Mouse (Mus musculus) liver, embryonic 15.5 days (tissue): ENCODE data around the gene Cdc42bpa. TPM values are rescaled to one million over a fixed set of nuclear protein-coding genes. Genes with fewer than 3 reads are reported as not detected.

Experiments
- ATAC-seq: fragments of 200-750 bp; cut with Nextera tagmentation; 2 replicates; pipeline ENCODE4 v1.8.0; 2017; ENCODE audit warnings: moderate number of reproducible peaks, mild to moderate bottlenecking, moderate library complexity; ENCODE audit not compliant: insufficient read depth
- H3K27ac ChIP-seq: fragments of 300-500 bp; sonication (generic); replicated peaks from 2 replicates; pipeline ENCODE4 v1.5.1; 2015; ENCODE audit warnings: mild to moderate bottlenecking, inconsistent platforms
- H3K27me3 ChIP-seq: fragments of 300-500 bp; sonication (generic); 2 replicates; pipeline ENCODE4 v1.6.1; 2015; ENCODE audit warnings: mild to moderate bottlenecking, inconsistent platforms
- H3K36me3 ChIP-seq: fragments of 300-500 bp; sonication (generic); replicated peaks from 2 replicates; pipeline ENCODE4 v1.6.1; 2015; ENCODE audit warnings: moderate library complexity, mild to moderate bottlenecking, inconsistent platforms
- H3K4me1 ChIP-seq: fragments of 300-500 bp; sonication (generic); replicated peaks from 2 replicates; pipeline ENCODE4 v1.6.1; 2015; ENCODE audit warnings: inconsistent platforms
- H3K4me2 ChIP-seq: fragments of 300-500 bp; sonication (generic); 2 replicates; pipeline ENCODE4 v1.6.1; 2015; ENCODE audit warnings: moderate library complexity, mild to moderate bottlenecking, inconsistent platforms
- H3K4me3 ChIP-seq: fragments of 300-500 bp; sonication (generic); replicated peaks from 2 replicates; pipeline ENCODE4 v1.5.1; 2015; ENCODE audit warnings: mild to moderate bottlenecking, inconsistent platforms
- H3K9ac ChIP-seq: fragments of 300-500 bp; sonication (generic); 2 replicates; pipeline ENCODE4 v1.6.1; 2015; ENCODE audit warnings: moderate library complexity, mild to moderate bottlenecking, inconsistent platforms
- H3K9me3 ChIP-seq: fragments of 300-500 bp; sonication (generic); replicated peaks from 2 replicates; pipeline ENCODE4 v1.6.1; 2016; ENCODE audit warnings: inconsistent platforms
- WGBS: fragments of 180-500 bp; shearing (Covaris S2); methylation state at CpG from one replicate; pipeline ENCODE4 v1.1.7; 2015; ENCODE audit warnings: mixed read lengths; ENCODE audit not compliant: insufficient replicate concordance; 5-methylcytosine and 5-hydroxymethylcytosine counted together
- polyA plus RNA-seq: library from polyadenylated mRNA; unstranded; fragments of >200 nt; fragmentation: Nextera tagmentation; extraction: Ambion mirVana; gene quantifications from 2 replicates; pipeline ENCODE4 v1.2.1, GENCODE M21; 2015

Gene Cdc42bpa
- 8.8 and 9.2 TPM in 2 replicates for polyA plus RNA-seq

- WGBS = under 1% methylated on average over 97 of the region's 128 CpGs
- Histone ChIP-seq H3K27ac (peak within 1 kb of the TSS; percentile 93), H3K9ac (peak within 1 kb of the TSS; percentile 95), H3K9me3 (no peaks in the 10 kb centered on the region), H3K27me3 (peaks cover 12% of the 10 kb centered on the region), H3K4me1 (peaks cover 26% of the 10 kb centered on the region), H3K36me3 (no peaks in the 10 kb centered on the region), H3K4me3 (peak within 1 kb of the TSS; percentile 93), H3K4me2 (peak within 1 kb of the TSS; percentile 95)
- ATAC-seq = peak; percentile 96
Observed at GRCm38 (mm10) chr1:179959721-179960542, at the start of gene Cdc42bpa. Gene Cdc42bpa, plus strand, starts transcription at chr1:179960472.

DNA sequence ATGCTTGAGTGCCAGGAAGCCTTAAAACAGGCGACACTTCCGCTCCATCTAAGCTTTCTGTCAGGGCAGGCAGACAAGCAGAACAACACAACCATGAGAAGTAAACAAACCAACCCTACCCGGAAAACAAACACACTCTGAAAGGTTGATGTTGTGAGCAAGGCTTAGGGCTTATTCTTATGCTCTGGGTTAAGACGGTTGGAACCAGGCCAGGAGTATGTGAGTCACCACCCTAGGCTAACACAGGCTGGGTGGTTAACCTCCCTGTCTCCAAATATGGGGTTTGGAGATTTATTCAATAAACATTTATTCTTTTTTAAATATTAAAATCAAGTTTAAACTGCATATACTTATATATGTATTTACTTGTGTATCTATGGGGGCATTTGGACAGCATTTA lies 46.8 kb upstream of the Cdc42bpa start:
- no peak for ATAC-seq
- no peak overlapping the region for H3K9ac ChIP-seq
- no peak overlapping the region for H3K4me2 ChIP-seq
- WGBS = 59% methylated on average over 4 of the region's 4 CpGs
- H3K4me1 ChIP-seq = no peaks in the 10 kb centered on the region
- H3K36me3 ChIP-seq = no peaks in the 10 kb centered on the region
- H3K4me3 ChIP-seq = no peak overlapping the region
- H3K27ac ChIP-seq = no peak overlapping the region
- H3K27me3 ChIP-seq = no peaks in the 10 kb centered on the region
- H3K9me3 ChIP-seq = no peaks in the 10 kb centered on the region

DNA sequence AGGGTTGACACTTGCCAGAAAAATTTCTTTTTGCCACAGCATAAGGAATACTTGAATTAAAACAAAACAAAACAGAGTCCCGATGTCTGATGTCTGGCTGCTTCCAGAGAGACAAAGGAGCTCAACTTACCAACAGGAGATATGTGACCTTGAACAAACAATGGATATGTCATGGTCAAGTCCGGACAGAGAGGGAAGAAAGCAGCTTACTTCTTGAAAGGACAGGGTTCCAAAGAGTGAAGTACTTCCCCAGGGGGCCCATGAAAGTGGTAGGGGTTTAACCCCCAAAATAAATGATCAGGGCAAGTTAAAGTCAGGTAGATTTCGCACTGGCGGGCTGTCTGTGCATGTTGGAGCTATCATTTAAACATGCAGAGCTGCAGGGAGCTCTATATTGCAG lies 43.2 kb upstream of the Cdc42bpa start:
- H3K4me1 ChIP-seq = no peaks in the 10 kb centered on the region
- H3K36me3 ChIP-seq = no peaks in the 10 kb centered on the region
- no peak overlapping the region for H3K4me3 ChIP-seq
- H3K27me3 ChIP-seq = no peaks in the 10 kb centered on the region
- H3K9ac ChIP-seq = no peak overlapping the region
- 66% methylated on average over 4 of the region's 4 CpGs for WGBS
- no peaks in the 10 kb centered on the region for H3K9me3 ChIP-seq
- no peak overlapping the region for H3K4me2 ChIP-seq
- ATAC-seq = no peak
- no peak overlapping the region for H3K27ac ChIP-seq

DNA sequence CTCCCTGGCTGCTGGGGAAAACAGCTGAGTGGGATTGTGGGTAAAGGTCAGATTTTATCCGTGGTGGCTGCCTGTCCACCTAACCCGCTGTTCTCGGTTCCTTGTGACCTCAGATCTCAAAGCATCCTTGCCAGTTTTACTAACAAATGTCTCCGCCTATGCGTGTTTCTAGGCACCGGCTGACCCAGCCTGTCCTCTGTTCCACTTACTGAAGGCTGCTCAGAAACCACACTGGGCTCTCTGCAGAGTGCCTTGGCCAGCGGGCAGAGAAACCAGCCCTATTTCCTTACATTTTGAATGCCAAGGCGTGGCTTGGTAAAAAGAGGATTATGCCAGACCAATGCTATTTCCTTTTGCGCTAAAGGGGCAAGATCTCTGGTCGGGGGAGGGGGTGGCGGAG lies 42.8 kb upstream of the Cdc42bpa start:
- no peak for ATAC-seq

DNA sequence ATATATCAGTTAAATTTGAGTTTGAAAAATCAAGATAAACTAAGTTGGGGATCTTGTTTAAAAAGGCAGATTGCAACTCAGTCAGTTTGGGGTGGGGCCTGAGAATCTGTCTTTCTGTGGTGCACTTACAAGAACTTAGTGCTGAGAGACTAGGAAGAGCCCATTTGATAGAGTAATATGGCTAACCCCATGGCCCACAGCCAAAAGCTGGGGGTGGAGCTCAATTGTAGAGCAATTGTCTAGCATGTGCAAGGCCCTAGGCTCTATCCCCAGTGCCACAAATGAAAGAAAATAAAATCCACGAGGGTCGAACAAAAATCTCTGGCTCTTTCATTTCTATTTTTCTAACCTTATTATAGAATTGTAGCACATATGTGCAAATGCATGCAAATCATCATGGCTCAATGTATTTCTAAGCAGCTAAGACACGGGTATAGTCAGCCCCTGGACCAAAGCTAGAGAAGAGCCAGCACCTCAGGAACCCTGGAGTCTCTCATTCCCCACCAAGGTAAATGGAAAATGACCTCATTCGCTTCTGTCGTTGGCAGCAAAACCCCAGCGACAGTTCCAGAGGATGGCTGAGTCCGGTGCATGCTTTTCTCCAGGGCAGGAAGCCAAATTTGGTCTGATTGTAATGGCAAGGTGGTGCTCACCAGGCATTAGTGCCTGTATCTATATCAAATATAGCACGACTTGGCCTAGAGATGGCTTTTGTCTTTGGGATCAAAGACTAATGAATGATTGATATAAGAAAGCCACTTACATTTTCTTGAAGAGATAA lies 40.4 kb upstream of the Cdc42bpa start:
- WGBS = 71% methylated on average over 8 of the region's 8 CpGs
- no peaks in the 10 kb centered on the region for H3K36me3 ChIP-seq
- no peaks in the 10 kb centered on the region for H3K4me1 ChIP-seq

More for the DNA sequence above, 42.8 kb upstream of the Cdc42bpa start:
- Histone ChIP-seq H3K4me1 (no peaks in the 10 kb centered on the region), H3K4me3 (no peak overlapping the region), H3K4me2 (no peak overlapping the region), H3K27me3 (no peaks in the 10 kb centered on the region), H3K9me3 (no peaks in the 10 kb centered on the region), H3K36me3 (no peaks in the 10 kb centered on the region), H3K27ac (no peak overlapping the region), H3K9ac (no peak overlapping the region)
- 65% methylated on average over 11 of the region's 11 CpGs for WGBS

GRCm38 (mm10) chr1:179923661-179924405 lies 36.4 kb upstream of the Cdc42bpa start:
- ATAC-seq = no peak
- Histone ChIP-seq H3K36me3 (no peaks in the 10 kb centered on the region), H3K4me1 (no peaks in the 10 kb centered on the region), H3K27ac (no peak overlapping the region), H3K4me2 (no peak overlapping the region), H3K27me3 (no peaks in the 10 kb centered on the region), H3K9me3 (no peaks in the 10 kb centered on the region), H3K9ac (no peak overlapping the region), H3K4me3 (no peak overlapping the region)
- 53% methylated on average over 10 of the region's 10 CpGs for WGBS

More for the DNA sequence above, 40.4 kb upstream of the Cdc42bpa start:
- no peak for ATAC-seq
- no peaks in the 10 kb centered on the region for H3K27me3 ChIP-seq
- no peaks in the 10 kb centered on the region for H3K9me3 ChIP-seq
- no peak overlapping the region for H3K4me3 ChIP-seq
- H3K27ac ChIP-seq = no peak overlapping the region
- H3K9ac ChIP-seq = no peak overlapping the region
- no peak overlapping the region for H3K4me2 ChIP-seq

DNA sequence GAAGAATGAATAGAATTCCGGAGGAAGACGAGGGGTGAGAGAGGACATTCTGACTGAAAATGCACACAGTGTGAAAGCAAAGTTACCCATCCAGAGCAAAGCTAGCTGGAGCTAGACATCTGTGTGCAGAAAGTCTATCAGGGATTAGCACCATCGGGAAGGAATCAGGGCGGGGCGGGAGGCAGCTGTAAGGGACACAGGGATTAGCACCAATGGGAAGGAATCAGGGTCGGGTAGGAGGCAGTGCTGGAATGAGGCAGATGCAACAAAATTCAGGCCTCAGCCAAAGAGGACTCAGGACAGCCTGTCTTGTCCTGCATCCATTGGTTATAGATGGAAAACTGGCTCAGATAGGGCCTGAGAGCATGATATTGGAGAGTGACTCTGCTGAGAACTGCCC lies 34.0 kb upstream of the Cdc42bpa start:
- 0 out of 2 replicates have a peak, but pooled peaks cover 5% of the 10 kb centered on the region for H3K4me1 ChIP-seq
- H3K9ac ChIP-seq = no peak overlapping the region
- no peak overlapping the region for H3K27ac ChIP-seq
- H3K36me3 ChIP-seq = no peaks in the 10 kb centered on the region
- ATAC-seq = no peak
- H3K4me2 ChIP-seq = no peak overlapping the region
- WGBS = 70% methylated on average over 6 of the region's 6 CpGs
- H3K4me3 ChIP-seq = no peak overlapping the region
- no peaks in the 10 kb centered on the region for H3K27me3 ChIP-seq
- H3K9me3 ChIP-seq = no peaks in the 10 kb centered on the region

DNA sequence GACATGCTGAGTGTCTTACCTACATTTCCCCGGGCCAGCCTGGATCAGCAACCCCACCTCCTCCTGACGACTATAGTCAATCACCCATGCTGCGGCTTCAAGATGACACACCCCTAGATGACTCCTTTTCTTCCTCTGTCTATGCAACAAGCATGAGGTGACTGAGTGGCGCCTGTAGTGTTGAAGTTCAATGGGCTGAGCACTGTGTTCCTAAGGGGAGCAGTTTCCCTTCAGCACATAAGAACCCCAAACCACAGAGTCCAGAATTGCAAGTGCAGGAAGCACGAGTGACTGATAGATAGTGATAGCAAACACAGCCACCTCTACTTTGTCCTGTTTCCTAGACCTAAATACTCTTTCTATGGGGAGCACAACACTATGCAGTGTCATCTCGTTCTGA lies 33.2 kb upstream of the Cdc42bpa start:
- no peaks in the 10 kb centered on the region for H3K27me3 ChIP-seq
- no peaks in the 10 kb centered on the region for H3K36me3 ChIP-seq
- H3K9me3 ChIP-seq = no peaks in the 10 kb centered on the region
- WGBS = 45% methylated on average over 6 of the region's 6 CpGs
- ATAC-seq = no peak
- no peak overlapping the region for H3K27ac ChIP-seq
- H3K4me1 ChIP-seq = 0 out of 2 replicates have a peak, but pooled peaks cover 5% of the 10 kb centered on the region
- H3K9ac ChIP-seq = no peak overlapping the region
- no peak overlapping the region for H3K4me3 ChIP-seq
- H3K4me2 ChIP-seq = no peak overlapping the region

DNA sequence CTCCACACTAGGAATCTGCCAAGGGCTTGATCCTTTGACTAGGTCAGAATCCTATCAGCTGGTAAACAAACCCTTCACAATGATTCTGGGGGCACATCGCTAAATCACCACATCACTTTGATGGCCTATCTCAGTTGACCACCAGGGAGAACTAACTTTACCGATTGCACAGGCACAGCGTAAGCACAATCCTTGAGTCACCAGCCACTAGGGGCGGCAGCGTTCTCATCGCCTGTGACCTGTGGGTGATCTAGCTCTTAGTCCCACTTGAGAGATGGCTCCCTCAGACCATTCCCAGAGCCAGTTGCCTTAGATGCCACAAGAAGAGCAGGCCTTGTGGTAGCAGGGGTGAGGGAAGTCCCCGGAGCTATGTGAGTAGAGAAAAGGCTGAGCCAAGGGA lies 31.4 kb upstream of the Cdc42bpa start:
- ATAC-seq = no peak
- Histone ChIP-seq H3K9me3 (no peaks in the 10 kb centered on the region), H3K36me3 (no peaks in the 10 kb centered on the region), H3K27me3 (no peaks in the 10 kb centered on the region), H3K9ac (no peak overlapping the region), H3K4me2 (no peak overlapping the region), H3K4me3 (no peak overlapping the region), H3K27ac (no peak overlapping the region), H3K4me1 (0 out of 2 replicates have a peak, but pooled peaks cover 5% of the 10 kb centered on the region)
- WGBS = 50% methylated on average over 7 of the region's 7 CpGs

GRCm38 (mm10) chr1:179931247-179931646 lies 29.0 kb upstream of the Cdc42bpa start:
- Histone ChIP-seq H3K4me1 (0 out of 2 replicates have a peak, but pooled peaks cover 5% of the 10 kb centered on the region), H3K4me3 (no peak overlapping the region), H3K4me2 (no peak overlapping the region), H3K27ac (no peak overlapping the region), H3K9ac (no peak overlapping the region), H3K9me3 (no peaks in the 10 kb centered on the region), H3K27me3 (no peaks in the 10 kb centered on the region; the same call in 1 of the 2 replicates), H3K36me3 (no peaks in the 10 kb centered on the region)
- no peak for ATAC-seq
- 77% methylated on average over 3 of the region's 3 CpGs for WGBS
